In the genomic region with DNA sequence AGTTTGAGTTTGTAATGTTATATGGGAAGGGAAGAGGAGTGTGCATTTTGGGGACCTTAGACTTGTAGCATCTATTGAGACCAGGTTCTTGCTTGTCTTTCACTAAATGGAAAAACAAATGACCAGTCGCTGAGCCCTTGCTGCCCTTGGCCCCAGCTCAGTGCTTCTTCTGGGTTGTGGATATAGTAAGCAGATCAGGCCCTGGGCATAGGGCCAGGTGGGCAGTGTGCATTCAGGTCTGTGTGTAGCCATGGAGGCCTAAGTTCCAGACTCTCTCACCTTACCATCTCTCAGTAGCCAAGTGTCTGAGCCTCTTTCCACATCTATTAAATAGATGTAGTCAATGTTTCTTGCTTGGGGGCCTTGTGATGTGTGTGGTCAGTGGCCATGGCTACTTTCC, we compare ENCODE assay signal across 17 mouse cellular contexts. TPM values are rescaled to one million over a fixed set of nuclear protein-coding genes. Genes with fewer than 3 reads are reported as not detected.
DNase-seq lines count a peak whose midpoint lies in the region; ATAC-seq and TF ChIP-seq lines count a peak whose summit lies in the region.
"Had no signal": no experiment of that assay in that cellular context is flagged by ENCODE, and none has a peak within 500 bp of the region (broad histone marks: within the 10 kb centered on the region; RNA-seq: fewer than 3 reads in every experiment).

No protein-coding gene starts in this region.

- no peaks in the 10 kb centered on the region for H3K27me3 ChIP-seq in kidney, adult 2 months (replicated peaks; ENCODE audit: control insufficient read depth, insufficient read depth, low read length)
- H3K27me3 ChIP-seq in lung, embryonic 15.5 days, result no peaks in the 10 kb centered on the region
- H3K27me3 ChIP-seq: forebrain, embryonic 13.5 days; heart, embryonic 13.5 days; hindbrain, embryonic 12.5 days; limb, embryonic 15.5 days; neural tube, embryonic 15.5 days had no signal

- TF ChIP-seq CTCF in kidney, adult 2 months (conservative IDR thresholded peaks at IDR 0.05; ENCODE audit: insufficient read depth, insufficient read length, low read depth, low read length), result no peak

- no peak overlapping the region for H3K4me2 ChIP-seq in lung, embryonic 15.5 days
- H3K4me2 ChIP-seq: forebrain, embryonic 13.5 days; heart, embryonic 13.5 days; hindbrain, embryonic 12.5 days; limb, embryonic 15.5 days; lung, embryonic 14.5 days; neural tube, embryonic 15.5 days had no signal

- peaks cover 8% of the 10 kb centered on the region; the same call in 1 of the 2 replicates for H3K4me1 ChIP-seq in kidney, adult 2 months (ENCODE audit: control insufficient read depth, insufficient read depth, low read length)
- no peaks in the 10 kb centered on the region for H3K4me1 ChIP-seq in lung, embryonic 15.5 days
- H3K4me1 ChIP-seq: forebrain, embryonic 13.5 days; heart, embryonic 13.5 days had no signal

- no peak overlapping the region for H3K27ac ChIP-seq in kidney, adult 2 months (ENCODE audit: insufficient read depth, low read depth, low read length)
- no peak overlapping the region for H3K27ac ChIP-seq in lung, embryonic 15.5 days
- H3K27ac ChIP-seq: forebrain, embryonic 13.5 days; heart, embryonic 13.5 days; hindbrain, embryonic 12.5 days; liver, embryonic 14.5 days; neural tube, embryonic 15.5 days had no signal

- no peak for TF ChIP-seq POLR2A in kidney, adult 2 months (IDR thresholded peaks at IDR 0.05; ENCODE audit: low read depth, low read length)

- WGBS in kidney, adult 2 months, result 56% methylated on average over 1 of the region's 1 CpGs
- WGBS in lung, embryonic 15.5 days, result 94% methylated on average over 1 of the region's 1 CpGs

- no peak overlapping the region for H3K4me3 ChIP-seq in kidney, adult 2 months (ENCODE audit: insufficient read depth, low read depth, low read length)
- no peak overlapping the region for H3K4me3 ChIP-seq in lung, embryonic 15.5 days
- H3K4me3 ChIP-seq: forebrain, embryonic 13.5 days; heart, embryonic 13.5 days; hindbrain, embryonic 12.5 days; limb, embryonic 15.5 days; neural tube, embryonic 15.5 days had no signal

- H3K36me3 ChIP-seq in kidney, adult 2 months (ENCODE audit: control insufficient read depth, insufficient read depth, low read length), result no peaks in the 10 kb centered on the region
- H3K36me3 ChIP-seq in lung, embryonic 15.5 days, result peaks cover 6% of the 10 kb centered on the region; the same call in 1 of the 2 replicates
- H3K36me3 ChIP-seq: hindbrain, embryonic 12.5 days; neural tube, embryonic 15.5 days had no signal

- H3K9ac ChIP-seq in lung, embryonic 15.5 days, result no peak overlapping the region
- H3K9ac ChIP-seq: forebrain, embryonic 13.5 days; heart, embryonic 13.5 days; hindbrain, embryonic 12.5 days; limb, embryonic 15.5 days; liver, embryonic 14.5 days; lung, embryonic 14.5 days; neural tube, embryonic 15.5 days had no signal

- H3K9me3 ChIP-seq in lung, embryonic 15.5 days, result no peaks in the 10 kb centered on the region
- H3K9me3 ChIP-seq: forebrain, embryonic 13.5 days; heart, embryonic 13.5 days; hindbrain, embryonic 12.5 days; limb, embryonic 15.5 days; neural tube, embryonic 15.5 days had no signal

- peak; percentile 60 to 67 for DNase-seq in cerebellum, postnatal 10 days
- DNase-seq in cerebellum, adult 11 months, result no peak
- DNase-seq in kidney, adult 2 months, result peak; percentile 24
- DNase-seq in kidney, adult 9 months, result no peak
- DNase-seq in lung, postnatal 14 days, result no peak
- DNase-seq in skeletal muscle tissue, adult 2 months (ENCODE audit: low read depth, low spot score), result peak; percentile 53
- no peak for DNase-seq in layer of hippocampus, postnatal 25 days (ENCODE audit: extremely low spot score in 1 of 2, low spot score in 1 of 2)
- DNase-seq: cerebellum, adult 18-20 months; spleen, adult 18-20 months had no signal

- 0 out of 2 replicates have a peak, but pooled peaks have one; percentile 35 for ATAC-seq in lung, embryonic 15.5 days (ENCODE audit: borderline replicate concordance, extremely low read depth, low FRiP score, low TSS enrichment)
- ATAC-seq: forebrain, embryonic 13.5 days had no signal

RNA-seq across cellular contexts. Expression of a gene that starts 40.9 kb away (rescaled TPM):
- 1,148 and 1,467 TPM in 2 replicates for polyA plus RNA-seq in kidney, adult 2 months (2012; rRNA removed)
- polyA plus RNA-seq in lung, embryonic 15.5 days (2015; fragmentation: Nextera tagmentation; extraction: Ambion mirVana), result 48.8 and 57.9 TPM in 2 replicates
- total RNA-seq in layer of hippocampus, postnatal 25 days (2021), result under 1 TPM; 0.70 to 0.74 TPM

Comparison
In these comparisons a context has a peak if more than half of its experiments do, and no peak if none do; other contexts are left out.
1. DNase-seq: peak in cerebellum, postnatal 10 days (2 of 2), kidney, adult 2 months (single experiment) and skeletal muscle tissue, adult 2 months (single experiment); none in cerebellum, adult 11 months (single experiment), kidney, adult 9 months (single experiment), lung, postnatal 14 days (single experiment) and layer of hippocampus, postnatal 25 days (0 of 2).
2. RNA of a gene that starts 40.9 kb away (polyA plus RNA-seq): 1,148 to 1,467 TPM in kidney, adult 2 months; 48.8 to 57.9 TPM in lung, embryonic 15.5 days; every median in the first group is over 10 times any median in the second.